Mouse (Mus musculus) liver, postnatal 0 days (tissue): ENCODE results near the gene Chp1. TPM values are rescaled to one million over a fixed set of nuclear protein-coding genes. Genes with fewer than 3 reads are reported as not detected.
A peak's percentile ranks its signal among the peaks of the same experiment; 100 is the strongest.

Source experiments
- ATAC-seq: fragments of 200-750 bp; cut with Nextera tagmentation; 2 replicates; pipeline ENCODE4 v1.8.0; 2017; ENCODE audit warnings: mild to moderate bottlenecking, moderate library complexity
- DNase-seq: peaks from one replicate; pipeline ENCODE4 v3.0.0-alpha.2; 2016
- H3K27ac ChIP-seq: fragments of 300-500 bp; sonication (generic); 2 replicates; pipeline ENCODE4 v1.5.1; 2014; ENCODE audit warnings: antibody characterized with exemption, moderate library complexity, mild to moderate bottlenecking, low read depth
- H3K27me3 ChIP-seq: fragments of 300-500 bp; sonication (generic); 2 replicates; pipeline ENCODE4 v1.6.1; 2014; ENCODE audit warnings: low read length, control low read depth, mixed read lengths; ENCODE audit not compliant: insufficient read depth
- H3K36me3 ChIP-seq: fragments of 300-500 bp; sonication (generic); replicated peaks from 2 replicates; pipeline ENCODE4 v1.6.1; 2014; ENCODE audit warnings: mild to moderate bottlenecking, control low read depth, low read length, moderate library complexity, mixed read lengths; ENCODE audit not compliant: insufficient read depth
- H3K4me1 ChIP-seq: fragments of 300-500 bp; sonication (generic); 2 replicates; pipeline ENCODE4 v1.6.1; 2014; ENCODE audit warnings: antibody characterized with exemption, mild to moderate bottlenecking, control low read depth; ENCODE audit not compliant: insufficient read depth
- H3K4me2 ChIP-seq: fragments of 300-500 bp; sonication (generic); 2 replicates; pipeline ENCODE4 v1.6.1; 2014; ENCODE audit warnings: low read depth, mild to moderate bottlenecking, low read length, moderate library complexity, mixed read lengths
- H3K4me3 ChIP-seq: fragments of 300-500 bp; sonication (generic); 2 replicates; pipeline ENCODE4 v1.5.1; 2014; ENCODE audit warnings: low read depth, low read length
- H3K9ac ChIP-seq: fragments of 300-500 bp; sonication (generic); replicated peaks from 2 replicates; pipeline ENCODE4 v1.6.1; 2014; ENCODE audit warnings: mild to moderate bottlenecking, moderate library complexity
- H3K9me3 ChIP-seq: fragments of 300-500 bp; sonication (generic); 2 replicates; pipeline ENCODE4 v1.6.1; 2016; ENCODE audit warnings: mild to moderate bottlenecking, control low read depth, low read length, mixed read lengths
- CTCF ChIP-seq: sonication (generic); IDR thresholded peaks from 2 replicates; pipeline ENCODE4 v1.5.1; 2016; ENCODE audit warnings: antibody characterized with exemption, low read depth
- EP300 ChIP-seq: IDR thresholded peaks from 2 replicates; pipeline ENCODE4 v1.6.1; 2016; ENCODE audit warnings: antibody characterized with exemption, low read depth, mild to moderate bottlenecking
- WGBS: fragments of 180-500 bp; shearing (Covaris S2); extraction: QIAGEN DNeasy Blood & Tissue Kit; methylation state at CpG from one replicate; pipeline ENCODE4 v1.1.7; 2014; ENCODE audit not compliant: insufficient replicate concordance; 5-methylcytosine and 5-hydroxymethylcytosine counted together
- polyA plus RNA-seq: library from polyadenylated mRNA; unstranded; fragments of >200 nt; fragmentation: Nextera tagmentation; extraction: Ambion mirVana; gene quantifications from 2 replicates; pipeline ENCODE4 v1.2.1, GENCODE M21; 2015

The Chp1 gene
- polyA plus RNA-seq, 1 experiment from 2014 or later, result 146 TPM

- ATAC-seq (no peak), DNase-seq (no peak)
- no peaks in the 10 kb centered on the region for H3K27me3 ChIP-seq
- H3K4me3 ChIP-seq, result no peak overlapping the region
- no peak overlapping the region for H3K27ac ChIP-seq
- H3K4me2 ChIP-seq, result no peak overlapping the region
- H3K4me1 ChIP-seq, result peaks cover 14% of the 10 kb centered on the region
- TF ChIP-seq CTCF (no peak), EP300 (no peak)
- 86% methylated on average over 3 of the region's 3 CpGs for WGBS
- H3K36me3 ChIP-seq, result no peaks in the 10 kb centered on the region; the same call in 1 of the 2 replicates
- H3K9ac ChIP-seq, result no peak overlapping the region
- no peaks in the 10 kb centered on the region for H3K9me3 ChIP-seq
These were observed 10.5 kb downstream of the Chp1 start for GRCm38 (mm10) chr2:119558039-119558438.

- Histone ChIP-seq H3K4me3 (no peak overlapping the region), H3K9me3 (no peaks in the 10 kb centered on the region), H3K4me1 (peaks cover 10% of the 10 kb centered on the region), H3K27me3 (no peaks in the 10 kb centered on the region), H3K36me3 (no peaks in the 10 kb centered on the region; the same call in 1 of the 2 replicates), H3K27ac (peak overlapping the region; percentile 78), H3K9ac (no peak overlapping the region; the same call in 1 of the 2 replicates), H3K4me2 (peak overlapping the region; percentile 56)
- DNase-seq (peak; percentile 26), ATAC-seq (peak; percentile 78)
- no peak for TF ChIP-seq EP300
- no peak for TF ChIP-seq CTCF
- 29% methylated on average over 7 of the region's 7 CpGs for WGBS
These were observed 11.3 kb downstream of the Chp1 start for GRCm38 (mm10) chr2:119558737-119559340.

DNA sequence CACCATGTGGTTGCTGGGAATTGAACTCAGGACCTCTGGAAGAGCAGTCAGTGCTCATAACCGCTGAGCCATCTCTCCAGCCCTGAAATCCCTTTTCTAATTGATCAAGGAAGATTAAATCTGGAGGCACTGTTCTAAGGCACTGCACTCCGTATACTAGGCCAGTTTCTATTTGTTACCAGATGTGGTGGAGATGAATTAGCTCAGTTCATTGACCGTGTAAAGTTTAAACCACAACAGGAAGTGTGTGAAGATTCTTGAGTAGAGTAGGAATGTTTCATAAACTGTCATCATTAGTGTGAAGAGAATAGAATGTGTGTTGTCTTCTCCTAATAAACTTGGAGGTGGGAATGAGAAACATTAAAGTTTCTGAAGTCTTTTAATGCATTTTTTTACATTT, 14.3 kb downstream of the Chp1 start:
- no peak overlapping the region for H3K4me2 ChIP-seq
- no peak for TF ChIP-seq EP300
- TF ChIP-seq CTCF, result no peak
- no peaks in the 10 kb centered on the region for H3K9me3 ChIP-seq
- H3K4me1 ChIP-seq, result peaks cover 10% of the 10 kb centered on the region
- WGBS, result 54% methylated on average over 3 of the region's 3 CpGs
- peaks cover 3% of the 10 kb centered on the region; the same call in 1 of the 2 replicates for H3K36me3 ChIP-seq
- H3K9ac ChIP-seq, result no peak overlapping the region
- H3K27ac ChIP-seq, result no peak overlapping the region
- DNase-seq, result no peak
- H3K4me3 ChIP-seq, result no peak overlapping the region
- H3K27me3 ChIP-seq, result no peaks in the 10 kb centered on the region
- no peak for ATAC-seq

GRCm38 (mm10) chr2:119565284-119565683, 17.8 kb downstream of the Chp1 start:
- H3K36me3 ChIP-seq, result peaks cover 7% of the 10 kb centered on the region; the same call in 1 of the 2 replicates
- WGBS, result 78% methylated on average over 4 of the region's 4 CpGs
- TF ChIP-seq EP300, result no peak
- no peak for TF ChIP-seq CTCF
- H3K4me3 ChIP-seq, result no peak overlapping the region
- DNase-seq, result no peak
- no peak overlapping the region for H3K9ac ChIP-seq
- H3K27ac ChIP-seq, result no peak overlapping the region
- 0 out of 2 replicates have a peak overlapping the region, but pooled peaks have one; percentile 19 for H3K4me2 ChIP-seq
- ATAC-seq, result no peak
- H3K9me3 ChIP-seq, result no peaks in the 10 kb centered on the region
- no peaks in the 10 kb centered on the region for H3K27me3 ChIP-seq
- peaks cover 3% of the 10 kb centered on the region for H3K4me1 ChIP-seq

DNA sequence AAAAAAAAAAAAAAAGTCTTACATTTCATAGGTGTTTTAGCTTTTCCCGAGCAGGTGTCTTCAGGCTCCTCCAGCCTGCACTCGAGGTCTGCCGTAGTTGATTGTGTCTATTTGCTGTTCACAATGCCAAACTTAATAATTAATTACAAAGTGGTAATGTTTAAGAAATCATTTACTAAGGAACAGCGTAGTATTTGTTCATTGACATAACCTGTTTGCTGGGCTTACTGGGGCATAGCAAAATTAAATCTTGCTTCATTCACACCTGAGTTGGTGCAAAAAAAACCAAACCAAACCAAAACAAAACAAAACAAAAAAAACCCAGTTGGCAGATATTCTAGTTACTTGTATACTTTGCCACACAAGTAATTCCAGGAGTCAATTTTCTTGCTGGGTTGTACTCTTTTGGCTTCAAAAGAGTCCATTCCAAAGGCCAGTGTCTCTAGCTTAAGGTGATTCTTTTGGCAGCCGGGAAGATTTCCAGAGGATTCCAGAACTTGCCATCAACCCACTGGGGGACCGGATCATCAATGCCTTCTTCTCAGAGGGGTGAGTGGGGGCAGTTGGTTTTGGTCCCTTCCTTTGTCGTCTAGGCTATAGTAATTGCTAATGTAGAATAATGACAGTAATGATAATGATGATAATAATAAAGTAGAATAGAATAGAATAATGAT, 18.8 kb downstream of the Chp1 start:
- peak overlapping the region; percentile 82 for H3K27ac ChIP-seq
- peak overlapping the region; percentile 25; the same call in 1 of the 2 replicates for H3K4me3 ChIP-seq
- TF ChIP-seq CTCF (no peak), EP300 (0 out of 2 replicates have a peak, but pooled peaks have one; percentile 13)
- peak; percentile 86 for ATAC-seq
- DNase-seq, result no peak
- H3K4me1 ChIP-seq, result peaks cover 3% of the 10 kb centered on the region
- no peak overlapping the region; the same call in 1 of the 2 replicates for H3K9ac ChIP-seq
- H3K4me2 ChIP-seq, result peak overlapping the region; percentile 59
- no peaks in the 10 kb centered on the region for H3K9me3 ChIP-seq
- 68% methylated on average over 7 of the region's 7 CpGs for WGBS
- H3K36me3 ChIP-seq, result peaks cover 7% of the 10 kb centered on the region; the same call in 1 of the 2 replicates
- H3K27me3 ChIP-seq, result no peaks in the 10 kb centered on the region

DNA sequence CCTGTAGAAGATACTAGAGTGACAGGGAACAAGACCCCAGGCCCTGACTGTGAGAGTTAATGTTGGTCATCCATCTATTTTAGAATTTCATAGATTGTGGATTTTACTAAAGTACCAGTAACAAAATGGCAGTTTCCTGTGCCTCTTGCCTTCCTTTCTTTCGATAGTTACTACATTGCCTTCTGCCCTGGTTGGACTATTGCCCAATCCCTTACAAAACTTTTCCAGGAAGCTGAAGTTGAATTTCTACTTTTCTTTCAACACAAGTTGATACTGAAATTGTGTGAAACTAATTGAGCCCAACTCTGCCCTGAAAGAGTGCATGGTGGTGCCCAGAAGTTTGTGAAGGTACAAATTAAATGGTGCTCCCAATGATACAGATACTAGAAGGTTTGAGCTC, 25.0 kb downstream of the Chp1 start:
- Histone ChIP-seq H3K9ac (no peak overlapping the region), H3K4me1 (peaks cover 5% of the 10 kb centered on the region), H3K4me3 (no peak overlapping the region), H3K9me3 (no peaks in the 10 kb centered on the region), H3K4me2 (no peak overlapping the region), H3K36me3 (peaks cover 37% of the 10 kb centered on the region), H3K27ac (peak overlapping the region; percentile 70), H3K27me3 (no peaks in the 10 kb centered on the region)
- ATAC-seq, result peak; percentile 61
- TF ChIP-seq CTCF (no peak), EP300 (peak; percentile 77)
- DNase-seq, result peak; percentile 49
- 46% methylated on average over 1 of the region's 1 CpGs for WGBS
